Mouse (Mus musculus): ENCODE measurements around the gene Olfr1036. TPM values are rescaled to one million over a fixed set of nuclear protein-coding genes. Genes with fewer than 3 reads are reported as not detected.
"Not testable (repeated sequence)": the region's sequence is repeated elsewhere in the genome, so short reads cannot be mapped to it uniquely, and the experiment has no call there.

Gene Olfr1036
- total RNA-seq (2017): not detected in 3 replicates

- not testable (repeated sequence) for ATAC-seq (replicated peaks; ENCODE audit: insufficient number of reproducible peaks, low FRiP score, low TSS enrichment, poor library complexity, severe bottlenecking)
Measured at GRCm38 (mm10) chr2:86073692-86074091, at the start of gene Olfr1036. TSS of gene Olfr1036 (plus strand) at chr2:86073992.

GRCm38 (mm10) chr2:86045561-86045960, 28.2 kb upstream of the Olfr1036 start, which contains the start of gene Olfr1034:
TSS of gene Olfr1034 (plus strand) at chr2:86045861.
- ATAC-seq (replicated peaks; ENCODE audit: insufficient number of reproducible peaks, low FRiP score, low TSS enrichment, poor library complexity, severe bottlenecking): no peak

GRCm38 (mm10) chr2:86050777-86051176, 23.0 kb upstream of the Olfr1036 start:
- not testable (repeated sequence) for ATAC-seq (replicated peaks; ENCODE audit: insufficient number of reproducible peaks, low FRiP score, low TSS enrichment, poor library complexity, severe bottlenecking)

- not testable (repeated sequence) for ATAC-seq (replicated peaks; ENCODE audit: insufficient number of reproducible peaks, low FRiP score, low TSS enrichment, poor library complexity, severe bottlenecking)
Measured at GRCm38 (mm10) chr2:86063766-86064165, 10.0 kb upstream of the Olfr1036 start.

GRCm38 (mm10) chr2:86070189-86070588, 3.6 kb upstream of the Olfr1036 start:
- no peak for ATAC-seq (replicated peaks; ENCODE audit: insufficient number of reproducible peaks, low FRiP score, low TSS enrichment, poor library complexity, severe bottlenecking)

GRCm38 (mm10) chr2:86080478-86080877, 6.7 kb downstream of the Olfr1036 start:
- ATAC-seq (replicated peaks; ENCODE audit: insufficient number of reproducible peaks, low FRiP score, low TSS enrichment, poor library complexity, severe bottlenecking): not testable (repeated sequence)

GRCm38 (mm10) chr2:86087285-86087684, 13.5 kb downstream of the Olfr1036 start, which contains the start of gene Olfr1037:
TSS of gene Olfr1037 (minus strand) at chr2:86087385.
- no peak for ATAC-seq (replicated peaks; ENCODE audit: insufficient number of reproducible peaks, low FRiP score, low TSS enrichment, poor library complexity, severe bottlenecking)

Other genes with a start within 250 kb of the Olfr1036 start
- not detected in 3 replicates for gene Olfr1019, start 228.5 kb upstream of the Olfr1036 start, total RNA-seq (2017)
- not detected in 3 replicates for gene Olfr1020, start 227.0 kb upstream of the Olfr1036 start, total RNA-seq (2017)
- gene Olfr1022, start 205.4 kb upstream of the Olfr1036 start, total RNA-seq (2017): not detected in 3 replicates
- gene Olfr1023, start 188.4 kb upstream of the Olfr1036 start, total RNA-seq (2017): not detected in 3 replicates
- gene Olfr1024, start 168.9 kb upstream of the Olfr1036 start, total RNA-seq (2017): not detected in 3 replicates
- gene Olfr1025-ps1, start 158.8 kb upstream of the Olfr1036 start, total RNA-seq (2017): 0.11 TPM in 1 of 3 replicates, not detected in the others
- not detected in 3 replicates for gene Olfr1026, start 152.4 kb upstream of the Olfr1036 start, total RNA-seq (2017)
- gene Olfr1028, start 123.6 kb upstream of the Olfr1036 start, total RNA-seq (2017): not detected in 3 replicates
- not detected in 3 replicates for gene Olfr1029, start 100.1 kb upstream of the Olfr1036 start, total RNA-seq (2017)
- gene Olfr1030, start 94.7 kb upstream of the Olfr1036 start, total RNA-seq (2017): not detected in 3 replicates
- gene Olfr1031, start 83.7 kb upstream of the Olfr1036 start, total RNA-seq (2017): not detected in 3 replicates
- gene Olfr1032, start 68.5 kb upstream of the Olfr1036 start, total RNA-seq (2017): not detected in 3 replicates
- gene Olfr1033, start 53.4 kb upstream of the Olfr1036 start, total RNA-seq (2017): 0.19 to 0.39 TPM in 2 of 3 replicates, not detected in the other
- not detected in 3 replicates for gene Olfr1034, start 28.1 kb upstream of the Olfr1036 start, total RNA-seq (2017)
- gene Olfr1037, start 13.4 kb downstream of the Olfr1036 start, total RNA-seq (2017): not detected in 3 replicates
- not detected in 3 replicates for gene Olfr1039, start 61.9 kb downstream of the Olfr1036 start, total RNA-seq (2017)
- not detected in 3 replicates for gene Olfr1040, start 72.7 kb downstream of the Olfr1036 start, total RNA-seq (2017)
- gene Olfr1042, start 87.8 kb downstream of the Olfr1036 start, total RNA-seq (2017): not detected in 3 replicates
- not detected in 3 replicates for gene Olfr1043, start 93.5 kb downstream of the Olfr1036 start, total RNA-seq (2017)
- gene Olfr1044, start 103.8 kb downstream of the Olfr1036 start, total RNA-seq (2017): not detected in 3 replicates
- not detected in 3 replicates for gene Olfr52, start 111.7 kb downstream of the Olfr1036 start, total RNA-seq (2017)
- gene Olfr1045, start 129.0 kb downstream of the Olfr1036 start, total RNA-seq (2017): not detected in 3 replicates
- not detected in 3 replicates for gene Olfr1046, start 145.3 kb downstream of the Olfr1036 start, total RNA-seq (2017)
- not detected in 3 replicates for gene Olfr1047, start 157.4 kb downstream of the Olfr1036 start, total RNA-seq (2017)
- gene Olfr1048, start 166.3 kb downstream of the Olfr1036 start, total RNA-seq (2017): not detected in 3 replicates
- gene Olfr1049, start 184.3 kb downstream of the Olfr1036 start, total RNA-seq (2017): not detected in 3 replicates
- not detected in 3 replicates for gene Olfr1051, start 205.1 kb downstream of the Olfr1036 start, total RNA-seq (2017)
- gene Olfr1052, start 218.5 kb downstream of the Olfr1036 start, total RNA-seq (2017): not detected in 3 replicates
- gene Olfr1053, start 241.3 kb downstream of the Olfr1036 start, total RNA-seq (2017): not detected in 3 replicates

Data from monocyte, adult 5-6 weeks (primary cell).